Mouse (Mus musculus) midbrain, embryonic 11.5 days (tissue): ENCODE data around the gene Slc37a3. TPM values are rescaled to one million over a fixed set of nuclear protein-coding genes. Genes with fewer than 3 reads are reported as not detected.
"Not testable (repeated sequence)": the region's sequence is repeated elsewhere in the genome, so short reads cannot be mapped to it uniquely, and the experiment has no call there.

Source experiments
- ATAC-seq: fragments of 200-750 bp; cut with Nextera tagmentation; 2 replicates; pipeline ENCODE4 v1.8.0; 2017; ENCODE audit warnings: moderate TSS enrichment, moderate library complexity; ENCODE audit not compliant: low FRiP score
- DNase-seq: peaks from one replicate; pipeline ENCODE4 v3.0.0; 2015; ENCODE audit warnings: low spot score; ENCODE audit errors: missing footprints
- H3K27ac ChIP-seq: fragments of 300-500 bp; sonication (generic); 2 replicates; pipeline ENCODE4 v1.5.1; 2014; ENCODE audit warnings: low read depth, low read length
- H3K27me3 ChIP-seq: fragments of 300-500 bp; sonication (generic); 2 replicates; pipeline ENCODE4 v1.6.1; 2014; ENCODE audit warnings: mild to moderate bottlenecking, low read length, moderate library complexity, mixed read lengths; ENCODE audit not compliant: control insufficient read depth, insufficient read depth
- H3K36me3 ChIP-seq: fragments of 300-500 bp; sonication (generic); 2 replicates; pipeline ENCODE4 v1.6.1; 2014; ENCODE audit warnings: mild to moderate bottlenecking, low read length, moderate library complexity, mixed read lengths; ENCODE audit not compliant: control insufficient read depth, insufficient read depth
- H3K4me1 ChIP-seq: fragments of 300-500 bp; sonication (generic); 2 replicates; pipeline ENCODE4 v1.6.1; 2014; ENCODE audit warnings: low read length; ENCODE audit not compliant: control insufficient read depth, insufficient read depth
- H3K4me2 ChIP-seq: fragments of 300-500 bp; sonication (generic); 2 replicates; pipeline ENCODE4 v1.6.1; 2014; ENCODE audit warnings: mild to moderate bottlenecking, moderate library complexity
- H3K4me3 ChIP-seq: fragments of 300-500 bp; sonication (generic); 2 replicates; pipeline ENCODE4 v1.5.1; 2014; ENCODE audit warnings: low read depth, low read length
- H3K9ac ChIP-seq: fragments of 300-500 bp; sonication (generic); 2 replicates; pipeline ENCODE4 v1.6.1; 2014; ENCODE audit warnings: low read length
- H3K9me3 ChIP-seq: fragments of 300-500 bp; sonication (generic); 2 replicates; pipeline ENCODE4 v1.6.1; 2016; ENCODE audit warnings: low read length; ENCODE audit not compliant: control insufficient read depth
- WGBS: fragments of 180-500 bp; shearing (Covaris S2); extraction: QIAGEN DNeasy Blood & Tissue Kit; methylation state at CpG from one replicate; pipeline ENCODE4 v1.1.7; 2014; 5-methylcytosine and 5-hydroxymethylcytosine counted together
- polyA plus RNA-seq: library from polyadenylated mRNA; unstranded; fragments of >200 nt; fragmentation: Nextera tagmentation; extraction: Ambion mirVana; gene quantifications from 2 replicates; pipeline ENCODE4 v1.2.1, GENCODE M21; 2014

Slc37a3 gene
- polyA plus RNA-seq, 1 experiment from 2014 or later, result 43.6 TPM

DNA sequence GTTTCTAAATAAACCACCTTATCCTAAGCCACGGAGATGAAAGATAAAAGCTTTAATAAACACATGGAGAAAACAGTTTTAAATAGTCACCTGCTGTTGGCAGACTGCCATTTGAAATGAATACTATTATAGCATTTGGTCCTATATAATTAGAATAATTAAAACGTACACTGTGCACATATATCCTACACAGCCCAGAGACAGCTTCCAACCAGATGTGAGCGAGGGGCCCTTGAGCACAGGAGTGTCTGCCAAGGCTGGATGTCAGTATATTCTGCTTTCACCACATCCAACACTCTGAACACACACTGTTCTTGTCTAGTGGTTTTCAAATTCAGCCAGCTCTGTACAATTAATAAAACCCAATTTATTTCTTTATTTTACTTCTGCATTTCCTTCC, 7.8 kb downstream of the Slc37a3 start:
- H3K4me1 ChIP-seq, result no peaks in the 10 kb centered on the region
- H3K36me3 ChIP-seq, result no peaks in the 10 kb centered on the region
- H3K9me3 ChIP-seq, result no peaks in the 10 kb centered on the region
- ATAC-seq (no peak), DNase-seq (peak; percentile 26)
- no peaks in the 10 kb centered on the region for H3K27me3 ChIP-seq
- no peak overlapping the region for H3K27ac ChIP-seq
- H3K4me3 ChIP-seq, result no peak overlapping the region
- WGBS, result 87% methylated on average over 3 of the region's 3 CpGs
- H3K9ac ChIP-seq, result no peak overlapping the region
- H3K4me2 ChIP-seq, result no peak overlapping the region

DNA sequence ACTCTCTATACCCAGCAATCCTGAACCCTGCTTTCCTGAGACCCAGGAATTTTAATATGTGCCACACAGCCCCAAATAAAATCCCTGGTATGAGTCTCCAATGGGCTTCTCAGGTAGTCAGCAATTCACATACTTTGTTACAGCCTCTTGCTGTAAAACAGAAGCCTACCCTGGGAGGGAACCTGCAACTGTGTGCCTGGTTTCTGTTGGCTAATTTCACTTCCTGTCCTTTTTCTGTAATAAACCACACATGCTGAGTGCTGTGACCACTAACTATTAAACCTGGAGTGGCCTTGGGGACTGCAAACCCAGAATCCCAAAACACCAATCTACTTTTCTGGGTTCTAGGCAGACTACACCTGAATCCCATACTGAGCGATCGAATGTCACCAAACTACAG, 14.8 kb downstream of the Slc37a3 start:
- 95% methylated on average over 2 of the region's 2 CpGs for WGBS
- H3K27ac ChIP-seq, result no peak overlapping the region
- ATAC-seq, result no peak
- H3K27me3 ChIP-seq, result no peaks in the 10 kb centered on the region
- H3K4me2 ChIP-seq, result no peak overlapping the region
- no peaks in the 10 kb centered on the region; the same call in 1 of the 2 replicates for H3K36me3 ChIP-seq
- H3K4me3 ChIP-seq, result no peak overlapping the region
- no peaks in the 10 kb centered on the region for H3K9me3 ChIP-seq
- no peaks in the 10 kb centered on the region for H3K4me1 ChIP-seq
- H3K9ac ChIP-seq, result no peak overlapping the region
- DNase-seq, result no peak

GRCm38 (mm10) chr6:39359207-39359606, 18.3 kb downstream of the Slc37a3 start:
- H3K9me3 ChIP-seq, ATAC-seq, H3K4me2 ChIP-seq, H3K27me3 ChIP-seq, H3K27ac ChIP-seq, H3K4me3 ChIP-seq, H3K9ac ChIP-seq, H3K4me1 ChIP-seq, DNase-seq: not testable (repeated sequence)
- 97% methylated on average over 9 of the region's 9 CpGs for WGBS
- H3K36me3 ChIP-seq, result peaks cover 11% of the 10 kb centered on the region

GRCm38 (mm10) chr6:39348946-39349345, 28.5 kb downstream of the Slc37a3 start:
- Histone ChIP-seq H3K9me3 (no peaks in the 10 kb centered on the region), H3K4me1 (peaks cover 40% of the 10 kb centered on the region), H3K27me3 (no peaks in the 10 kb centered on the region), H3K27ac (peak overlapping the region; percentile 86), H3K36me3 (peaks cover 6% of the 10 kb centered on the region; the same call in 1 of the 2 replicates), H3K4me2 (no peak overlapping the region), H3K9ac (no peak overlapping the region), H3K4me3 (no peak overlapping the region)
- DNase-seq (peak; percentile 87), ATAC-seq (no peak; the same call in 1 of the 2 replicates)
- 66% methylated on average over 6 of the region's 6 CpGs for WGBS

- Histone ChIP-seq H3K9ac (peak overlapping the region; percentile 57), H3K4me3 (no peak overlapping the region), H3K27ac (peak overlapping the region; percentile 86), H3K4me1 (peaks cover 40% of the 10 kb centered on the region), H3K4me2 (no peak overlapping the region), H3K36me3 (peaks cover 6% of the 10 kb centered on the region; the same call in 1 of the 2 replicates), H3K27me3 (no peaks in the 10 kb centered on the region), H3K9me3 (no peaks in the 10 kb centered on the region)
- peak; percentile 90 for DNase-seq
- peak; percentile 60 for ATAC-seq
- WGBS, result 9% methylated on average over 4 of the region's 4 CpGs
Measured at GRCm38 (mm10) chr6:39347880-39348814, 29.3 kb downstream of the Slc37a3 start.

- DNase-seq (peak; percentile 88), ATAC-seq (peak; percentile 57)
- peak overlapping the region; percentile 86 for H3K27ac ChIP-seq
- H3K9me3 ChIP-seq, result no peaks in the 10 kb centered on the region
- H3K4me3 ChIP-seq, result no peak overlapping the region
- H3K36me3 ChIP-seq, result peaks cover 10% of the 10 kb centered on the region; the same call in 1 of the 2 replicates
- WGBS, result 13% methylated on average over 15 of the region's 15 CpGs
- H3K4me2 ChIP-seq, result peak overlapping the region; percentile 8; the same call in 1 of the 2 replicates
- no peaks in the 10 kb centered on the region for H3K27me3 ChIP-seq
- peaks cover 40% of the 10 kb centered on the region for H3K4me1 ChIP-seq
- H3K9ac ChIP-seq, result peak overlapping the region; percentile 44
Measured at GRCm38 (mm10) chr6:39346991-39347501, 30.4 kb downstream of the Slc37a3 start.

DNA sequence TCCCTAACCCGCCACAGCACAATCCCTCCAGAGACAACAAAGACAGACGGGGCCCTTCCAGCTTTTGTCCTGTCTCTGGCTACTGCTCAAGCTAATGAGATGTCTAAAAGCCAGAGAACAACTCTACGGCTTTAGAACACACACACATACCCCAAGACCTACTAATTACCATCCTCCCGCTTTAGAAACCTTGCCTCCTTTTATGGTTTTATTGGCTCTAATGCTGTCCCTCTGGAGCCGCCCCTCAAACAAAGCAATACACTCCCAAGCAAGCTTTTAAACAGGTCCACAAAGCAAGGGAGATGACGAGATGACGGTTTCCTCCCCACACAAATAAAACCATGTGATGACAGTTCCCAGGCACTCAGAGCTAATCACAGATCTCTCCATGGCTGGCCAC, 32.0 kb downstream of the Slc37a3 start:
- Histone ChIP-seq H3K36me3 (peaks cover 11% of the 10 kb centered on the region; the same call in 1 of the 2 replicates), H3K9me3 (no peaks in the 10 kb centered on the region), H3K27me3 (no peaks in the 10 kb centered on the region), H3K4me1 (peaks cover 40% of the 10 kb centered on the region), H3K4me3 (no peak overlapping the region), H3K9ac (peak overlapping the region; percentile 42), H3K27ac (peak overlapping the region; percentile 47), H3K4me2 (no peak overlapping the region)
- DNase-seq (peak; percentile 90), ATAC-seq (peak; percentile 20; the same call in 1 of the 2 replicates)
- WGBS, result 17% methylated on average over 7 of the region's 7 CpGs

GRCm38 (mm10) chr6:39344020-39344419, 33.5 kb downstream of the Slc37a3 start:
- peaks cover 5% of the 10 kb centered on the region; the same call in 1 of the 2 replicates for H3K36me3 ChIP-seq
- DNase-seq (peak; percentile 98), ATAC-seq (0 out of 2 replicates have a peak, but pooled peaks have one; percentile 30)
- no peak overlapping the region for H3K9ac ChIP-seq
- no peak overlapping the region for H3K4me2 ChIP-seq
- H3K4me1 ChIP-seq, result peaks cover 39% of the 10 kb centered on the region
- no peak overlapping the region for H3K4me3 ChIP-seq
- H3K27ac ChIP-seq, result no peak overlapping the region
- 25% methylated on average over 12 of the region's 12 CpGs for WGBS
- no peaks in the 10 kb centered on the region for H3K27me3 ChIP-seq
- no peaks in the 10 kb centered on the region for H3K9me3 ChIP-seq

GRCm38 (mm10) chr6:39341798-39342197, 35.7 kb downstream of the Slc37a3 start:
- Histone ChIP-seq H3K9ac (no peak overlapping the region), H3K9me3 (no peaks in the 10 kb centered on the region), H3K4me1 (peaks cover 20% of the 10 kb centered on the region), H3K4me3 (no peak overlapping the region), H3K27me3 (no peaks in the 10 kb centered on the region), H3K36me3 (peaks cover 5% of the 10 kb centered on the region; the same call in 1 of the 2 replicates), H3K27ac (no peak overlapping the region), H3K4me2 (no peak overlapping the region)
- ATAC-seq, result no peak
- no peak for DNase-seq
- 88% methylated on average over 2 of the region's 2 CpGs for WGBS
